Mouse (Mus musculus) CH12.LX (cell line): Measurements from ENCODE around the gene Zfp746. TPM values are rescaled to one million over a fixed set of nuclear protein-coding genes. Genes with fewer than 3 reads are reported as not detected.

Experiments used
- DNase-seq: peaks from one replicate; pipeline ENCODE4 v3.0.0-alpha.2; 2013; ENCODE audit errors: extremely low read depth
- H3K27ac ChIP-seq: 2 replicates; pipeline ENCODE4 v1.5.1; 2012; ENCODE audit warnings: low read depth, mild to moderate bottlenecking, control low read depth, moderate library complexity; ENCODE audit not compliant: insufficient read depth
- H3K27me3 ChIP-seq: replicated peaks from 2 replicates; pipeline ENCODE3; 2012; ENCODE audit warnings: inconsistent platforms
- H3K36me3 ChIP-seq, 2 experiments: replicated peaks in 1 of 2; 2 replicates each; pipeline versions ENCODE3 to v1.6.1; 2012; ENCODE audit warnings: inconsistent platforms in 1 of 2, low read length in 1 of 2, mild to moderate bottlenecking in 1 of 2, mixed read lengths in 1 of 2, moderate library complexity in 1 of 2; ENCODE audit not compliant: control insufficient read depth in 1 of 2, insufficient read depth in 1 of 2
- H3K4me1 ChIP-seq, 2 experiments: 2 replicates each; pipeline ENCODE4 v1.6.1; 2012; ENCODE audit warnings: inconsistent platforms in 1 of 2, moderate library complexity in 1 of 2; ENCODE audit not compliant: insufficient read depth in 2 of 2, control insufficient read depth in 1 of 2
- H3K4me2 ChIP-seq: 2 replicates; pipeline ENCODE4 v1.6.1; 2012; ENCODE audit warnings: low read depth, mild to moderate bottlenecking, control low read depth; ENCODE audit not compliant: poor library complexity, insufficient read depth, severe bottlenecking
- H3K4me3 ChIP-seq, 3 experiments: fragments of 150-350 bp in 1 of 3; sonication (generic) in 1 of 3; replicated peaks in 1 of 3; 2 replicates each; pipeline versions ENCODE3 to v1.5.1; 2011 to 2012; ENCODE audit warnings: low read depth in 2 of 3, low read length in 2 of 3, mild to moderate bottlenecking in 2 of 3, moderate library complexity in 2 of 3, control low read depth in 1 of 3, improper control_type of control experiment in 1 of 3, inconsistent platforms in 1 of 3, mixed read lengths in 1 of 3; ENCODE audit not compliant: poor library complexity in 1 of 3
- H3K79me2 ChIP-seq: replicated peaks from 2 replicates; pipeline ENCODE4 v1.6.1; 2012; ENCODE audit warnings: mild to moderate bottlenecking, moderate library complexity; ENCODE audit not compliant: control insufficient read depth, poor library complexity, insufficient read depth, severe bottlenecking; ENCODE audit errors: extremely low read depth
- H3K9ac ChIP-seq: 2 replicates; pipeline ENCODE4 v1.6.1; 2012; ENCODE audit warnings: low read depth, mild to moderate bottlenecking, control low read depth, moderate library complexity; ENCODE audit not compliant: insufficient read depth
- H3K9me3 ChIP-seq: replicated peaks from 2 replicates; pipeline ENCODE3; 2012; ENCODE audit warnings: low read length, inconsistent platforms, mixed read lengths
- BHLHE40 ChIP-seq: IDR thresholded peaks from 2 replicates; pipeline ENCODE4 v1.6.1; 2011; ENCODE audit warnings: mild to moderate bottlenecking, low read depth, low read length, improper control_type of control experiment
- CTCF ChIP-seq, 2 experiments: IDR thresholded peaks in 1 of 2; conservative IDR thresholded peaks in 1 of 2; 2 replicates each; pipeline ENCODE4 v1.5.1; 2011 to 2012; ENCODE audit warnings: low read depth in 2 of 2, low read length in 2 of 2, improper control_type of control experiment in 1 of 2, inconsistent platforms in 1 of 2, mild to moderate bottlenecking in 1 of 2, moderate library complexity in 1 of 2
- ELF1 ChIP-seq: IDR thresholded peaks from 2 replicates; pipeline ENCODE4 v1.6.1; 2014; ENCODE audit warnings: low read depth, mild to moderate bottlenecking, inconsistent platforms, low read length, improper control_type of control experiment
- EP300 ChIP-seq: IDR thresholded peaks from 2 replicates; pipeline ENCODE4 v1.6.1; 2011; ENCODE audit warnings: low read length, improper control_type of control experiment
- HCFC1 ChIP-seq: IDR thresholded peaks from 2 replicates; pipeline ENCODE4 v1.6.1; 2012; ENCODE audit warnings: low read depth, mild to moderate bottlenecking, inconsistent platforms, low read length, improper control_type of control experiment
- IRF4 ChIP-seq: IDR thresholded peaks from 2 replicates; pipeline ENCODE4 v1.6.1; 2014; ENCODE audit warnings: low read depth, mild to moderate bottlenecking, inconsistent platforms, low read length, improper control_type of control experiment
- JUND ChIP-seq: conservative IDR thresholded peaks from 2 replicates; pipeline ENCODE4 v1.6.1; 2011; ENCODE audit warnings: low read depth, low read length, improper control_type of control experiment
- KAT2A ChIP-seq: IDR thresholded peaks from 2 replicates; pipeline ENCODE4 v1.6.1; 2012; ENCODE audit warnings: low read length, improper control_type of control experiment, inconsistent platforms; ENCODE audit not compliant: insufficient replicate concordance
- MAFK ChIP-seq: IDR thresholded peaks from 2 replicates; pipeline ENCODE4 v1.6.1; 2011; ENCODE audit warnings: low read length, improper control_type of control experiment; ENCODE audit not compliant: insufficient replicate concordance
- MAX ChIP-seq: IDR thresholded peaks from 2 replicates; pipeline ENCODE4 v1.6.1; 2011; ENCODE audit warnings: low read length, improper control_type of control experiment
- MAZ ChIP-seq: IDR thresholded peaks from 2 replicates; pipeline ENCODE4 v1.6.1; 2012; ENCODE audit warnings: low read depth, mild to moderate bottlenecking, inconsistent platforms, low read length, improper control_type of control experiment, moderate library complexity
- MXI1 ChIP-seq: IDR thresholded peaks from 2 replicates; pipeline ENCODE4 v1.6.1; 2011; ENCODE audit warnings: mild to moderate bottlenecking, low read depth, low read length, improper control_type of control experiment
- PAX5 ChIP-seq: IDR thresholded peaks from 2 replicates; pipeline ENCODE4 v1.6.1; 2012; ENCODE audit warnings: low read length, inconsistent platforms, mixed read lengths
- POLR2AphosphoS2 ChIP-seq: IDR thresholded peaks from 2 replicates; pipeline ENCODE4 v1.6.1; 2011; ENCODE audit warnings: low read depth, low read length, improper control_type of control experiment
- RAD21 ChIP-seq: IDR thresholded peaks from 2 replicates; pipeline ENCODE4 v1.6.1; 2011; ENCODE audit warnings: low read depth, mild to moderate bottlenecking, low read length, improper control_type of control experiment, moderate library complexity
- SIN3A ChIP-seq: IDR thresholded peaks from 2 replicates; pipeline ENCODE4 v1.6.1; 2012; ENCODE audit warnings: low read length, improper control_type of control experiment, inconsistent platforms
- TBP ChIP-seq: conservative IDR thresholded peaks from 2 replicates; pipeline ENCODE4 v1.6.1; 2011; ENCODE audit warnings: low read depth, low read length, improper control_type of control experiment
- UBTF ChIP-seq: IDR thresholded peaks from 2 replicates; pipeline ENCODE4 v1.6.1; 2012; ENCODE audit warnings: low read depth, mild to moderate bottlenecking, inconsistent platforms, low read length, improper control_type of control experiment, moderate library complexity
- ZMIZ1 ChIP-seq: IDR thresholded peaks from 2 replicates; pipeline ENCODE4 v1.6.1; 2012; ENCODE audit warnings: low read depth, mild to moderate bottlenecking, inconsistent platforms, low read length, improper control_type of control experiment
- dilution Hi-C: fragments of 300-500 bp; cut with MboI; formaldehyde crosslinking; loops from 2 replicates; pipeline ENCODE4 v1.14.3; 2020; ENCODE audit warnings: low sequenced_read_pairs; ENCODE audit not compliant: extremely low pct_unique_long_range_greater_than_20kb, extremely low pct_ligation_motif_present
- in situ Hi-C: fragments of 300-500 bp; cut with MboI; formaldehyde crosslinking; loops from 3 replicates; pipeline ENCODE4 v1.14.3; 2019; ENCODE audit warnings: low sequenced_read_pairs, low pct_ligation_motif_present, low pct_unique_long_range_greater_than_20kb, mixed read lengths
- polyA plus RNA-seq: library from polyadenylated mRNA; unstranded; fragments of >175 nt; gene quantifications from 2 replicates; pipeline ENCODE4 v1.2.1, GENCODE M21; 2012; ENCODE audit warnings: low read depth; ENCODE audit not compliant: insufficient read length
- total RNA-seq, 2 experiments: library from RNA; depleted of rRNA; stranded (reverse); fragments of 300-350 nt in 1 of 2; fragments of >200 nt in 1 of 2; gene quantifications; 2 replicates each; pipeline ENCODE4 v1.2.3; 2012 to 2014

The Zfp746 gene
- total and polyA plus RNA-seq, 3 experiments, result 17.9 to 18.8 (median 18.3) TPM

GRCm38 (mm10) chr6:48060421-48060820 is 26.0 kb downstream of the Zfp746 start:
- dilution Hi-C loops, result no loop called here
- H3K9me3 ChIP-seq, result no peaks in the 10 kb centered on the region
- H3K79me2 ChIP-seq, result no peaks in the 10 kb centered on the region
- DNase-seq, result no peak
- no peaks in the 10 kb centered on the region for H3K27me3 ChIP-seq
- no peaks in the 10 kb centered on the region for H3K4me1 ChIP-seq
- H3K27ac ChIP-seq, result no peak overlapping the region
- no peak overlapping the region for H3K9ac ChIP-seq
- TF ChIP-seq UBTF, result no peak
- TF ChIP-seq MAZ, result no peak
- TF ChIP-seq HCFC1, result no peak
- TF ChIP-seq ZMIZ1, result no peak
- no peak for TF ChIP-seq RAD21
- no peak for TF ChIP-seq MAFK
- no peak for TF ChIP-seq IRF4
- TF ChIP-seq KAT2A, result no peak
- TF ChIP-seq SIN3A, result no peak
- TF ChIP-seq PAX5, result no peak
- TF ChIP-seq CTCF (conservative IDR thresholded peaks at IDR 0.05 in 1 of 2, IDR thresholded peaks at IDR 0.05 in 1 of 2; ENCODE audit: low read depth in 2 of 2, low read length in 2 of 2), result no peak
- in situ Hi-C loops, result no loop called here
- no peak overlapping the region for H3K4me2 ChIP-seq
- H3K36me3 ChIP-seq, result peaks cover 24 to 44% of the 10 kb centered on the region in 2 experiments
- H3K4me3 ChIP-seq, result no peak overlapping the region

DNA sequence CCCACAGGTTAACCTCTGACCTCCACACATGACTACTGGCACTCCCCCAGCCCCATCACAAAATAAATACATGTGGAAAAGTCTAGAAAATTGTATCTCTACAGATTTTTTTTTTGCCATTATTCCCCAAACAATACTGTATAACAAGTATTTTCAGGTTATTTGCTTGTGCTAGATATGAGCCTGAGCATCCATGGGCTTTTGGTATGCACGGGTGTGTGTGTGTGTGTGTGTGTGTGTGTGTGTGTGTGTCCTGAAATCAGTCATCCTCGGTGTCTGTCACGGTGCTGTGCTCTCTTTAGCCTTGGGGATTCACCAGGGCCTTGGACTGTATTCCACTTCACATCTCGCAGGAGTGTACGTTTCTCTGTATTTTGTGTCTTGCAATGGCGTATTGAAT is 34.3 kb downstream of the Zfp746 start:
- Histone ChIP-seq H3K27me3 (peaks cover 2% of the 10 kb centered on the region), H3K27ac (no peak overlapping the region), H3K4me3 (no peak overlapping the region), H3K4me1 (peaks cover 3 to 29% of the 10 kb centered on the region in 2 experiments), H3K9ac (no peak overlapping the region), H3K79me2 (peaks cover 1% of the 10 kb centered on the region; the same call in 1 of the 2 replicates), H3K4me2 (no peak overlapping the region), H3K9me3 (no peaks in the 10 kb centered on the region), H3K36me3 (no peaks in the 10 kb centered on the region)
- TF ChIP-seq BHLHE40 (peak; percentile 77), SIN3A (no peak), IRF4 (peak; percentile 93), UBTF (no peak), EP300 (peak; percentile 57; the same call in 1 of the 2 replicates), ELF1 (no peak), POLR2AphosphoS2 (no peak), JUND (peak; percentile 42; the same call in 1 of the 2 replicates), MXI1 (no peak), MAX (no peak), TBP (no peak)
- in situ Hi-C loops, result no loop called here
- DNase-seq, result peak; percentile 44
- dilution Hi-C loops, result no loop called here
